ENCODE assay signal across 8 mouse cellular contexts in genomic region chr6:47878133-47878514, GRCm38 (mm10). TPM values are rescaled to one million over a fixed set of nuclear protein-coding genes. Genes with fewer than 3 reads are reported as not detected.
A peak's percentile ranks its signal among the peaks of the same experiment; 100 is the strongest.
DNase-seq lines count a peak whose midpoint lies in the region; ATAC-seq lines count a peak whose summit lies in the region.

No protein-coding gene starts in this region.

- no peak for ATAC-seq in kidney, embryonic 16.5 days (ENCODE audit: low FRiP score, low TSS enrichment)
- ATAC-seq in forebrain, embryonic 13.5 days = 0 out of 2 replicates have a peak, but pooled peaks have one; percentile 6
- ATAC-seq in liver, embryonic 15.5 days (ENCODE audit: insufficient read depth) = no peak; the same call in 1 of the 2 replicates

- peak overlapping the region; percentile 96 for H3K9ac ChIP-seq in kidney, embryonic 16.5 days (replicated peaks; ENCODE audit: low read length)
- H3K9ac ChIP-seq in forebrain, embryonic 13.5 days = peak overlapping the region; percentile 98
- H3K9ac ChIP-seq in liver, embryonic 15.5 days = peak overlapping the region; percentile 89

- no peak for DNase-seq in kidney, adult 11 months
- peak; percentile 41 for DNase-seq in ZHBTc4 (ENCODE audit: low read depth, low spot score)
- peak; percentile 40 for DNase-seq in thymus, postnatal 4 days
- no peak for DNase-seq in adrenal gland, postnatal 14 days
- no peak for DNase-seq in adrenal gland, adult 2 months

- under 1% methylated on average over 11 of the region's 11 CpGs for WGBS in kidney, embryonic 16.5 days
- under 1% methylated on average over 11 of the region's 11 CpGs for WGBS in forebrain, embryonic 13.5 days
- WGBS in liver, embryonic 15.5 days (ENCODE audit: insufficient replicate concordance) = under 1% methylated on average over 11 of the region's 11 CpGs

- peaks cover 15% of the 10 kb centered on the region for H3K4me1 ChIP-seq in kidney, embryonic 16.5 days (ENCODE audit: insufficient read depth, low read length)
- H3K4me1 ChIP-seq in forebrain, embryonic 13.5 days = peaks cover 20% of the 10 kb centered on the region
- H3K4me1 ChIP-seq in liver, embryonic 15.5 days (replicated peaks) = peaks cover 27% of the 10 kb centered on the region

- H3K36me3 ChIP-seq in kidney, embryonic 16.5 days (ENCODE audit: insufficient read depth, low read length) = peaks cover 30% of the 10 kb centered on the region
- peaks cover 34% of the 10 kb centered on the region for H3K36me3 ChIP-seq in forebrain, embryonic 13.5 days (ENCODE audit: poor library complexity, severe bottlenecking)
- H3K36me3 ChIP-seq in liver, embryonic 15.5 days (replicated peaks) = peaks cover 30% of the 10 kb centered on the region

- peak overlapping the region; percentile 97 for H3K4me3 ChIP-seq in kidney, embryonic 16.5 days (ENCODE audit: low read length)
- H3K4me3 ChIP-seq in forebrain, embryonic 13.5 days = peak overlapping the region; percentile 95
- H3K4me3 ChIP-seq in liver, embryonic 15.5 days (replicated peaks) = peak overlapping the region; percentile 75

- peak overlapping the region; percentile 99 for H3K27ac ChIP-seq in kidney, embryonic 16.5 days (ENCODE audit: low read length)
- H3K27ac ChIP-seq in forebrain, embryonic 13.5 days = peak overlapping the region; percentile 97
- peak overlapping the region; percentile 94 for H3K27ac ChIP-seq in liver, embryonic 15.5 days (replicated peaks)

- H3K4me2 ChIP-seq in kidney, embryonic 16.5 days (replicated peaks; ENCODE audit: low read depth, low read length) = peak overlapping the region; percentile 90
- H3K4me2 ChIP-seq in forebrain, embryonic 13.5 days = peak overlapping the region; percentile 90
- peak overlapping the region; percentile 93 for H3K4me2 ChIP-seq in liver, embryonic 15.5 days

- no peaks in the 10 kb centered on the region for H3K27me3 ChIP-seq in kidney, embryonic 16.5 days (ENCODE audit: insufficient read depth, low read length)
- no peaks in the 10 kb centered on the region for H3K27me3 ChIP-seq in forebrain, embryonic 13.5 days
- H3K27me3 ChIP-seq in liver, embryonic 15.5 days = no peaks in the 10 kb centered on the region

- H3K9me3 ChIP-seq in kidney, embryonic 16.5 days (ENCODE audit: low read length) = no peaks in the 10 kb centered on the region
- no peaks in the 10 kb centered on the region for H3K9me3 ChIP-seq in forebrain, embryonic 13.5 days (replicated peaks)
- H3K9me3 ChIP-seq in liver, embryonic 15.5 days (replicated peaks) = no peaks in the 10 kb centered on the region

RNA-seq across cellular contexts. Expression of gene Zfp282, which starts 1.1 kb away (rescaled TPM):
- polyA plus RNA-seq in kidney, embryonic 16.5 days (2015; fragmentation: Nextera tagmentation; extraction: Ambion mirVana) = 17.8 and 18.7 TPM in 2 replicates
- polyA plus RNA-seq in forebrain, embryonic 13.5 days (2015; fragmentation: Nextera tagmentation; extraction: Ambion mirVana) = 18.7 and 19.1 TPM in 2 replicates
- 2.6 and 3.1 TPM in 2 replicates for polyA plus RNA-seq in liver, embryonic 15.5 days (2015; fragmentation: Nextera tagmentation; extraction: Ambion mirVana)
- 11.6 and 13.7 TPM in 2 replicates for total RNA-seq in adrenal gland, postnatal 14 days (2021)
- total RNA-seq in adrenal gland, adult 2 months (2021) = 1 to 10 TPM; 7.0 to 9.2 TPM
- polyA plus RNA-seq in adrenal gland, adult 2 months (2012; rRNA removed) = 6.9 and 7.1 TPM in 2 replicates

RNA-seq across cellular contexts. Expression of gene Zfp212, which starts 42.2 kb away (rescaled TPM):
- polyA plus RNA-seq in kidney, embryonic 16.5 days (2015; fragmentation: Nextera tagmentation; extraction: Ambion mirVana) = 19.4 and 20.2 TPM in 2 replicates
- polyA plus RNA-seq in forebrain, embryonic 13.5 days (2015; fragmentation: Nextera tagmentation; extraction: Ambion mirVana) = 21.0 and 25.4 TPM in 2 replicates
- polyA plus RNA-seq in liver, embryonic 15.5 days (2015; fragmentation: Nextera tagmentation; extraction: Ambion mirVana) = 5.3 and 6.0 TPM in 2 replicates
- total RNA-seq in adrenal gland, postnatal 14 days (2021) = 14.7 and 15.8 TPM in 2 replicates
- total RNA-seq in adrenal gland, adult 2 months (2021) = 10 to 100 TPM; 13.4 to 15.5 TPM
- polyA plus RNA-seq in adrenal gland, adult 2 months (2012; rRNA removed) = 8.2 and 8.4 TPM in 2 replicates

RNA-seq across cellular contexts. Expression of gene Zfp398, which starts 42.7 kb away (rescaled TPM):
- polyA plus RNA-seq in kidney, embryonic 16.5 days (2015; fragmentation: Nextera tagmentation; extraction: Ambion mirVana) = 9.1 and 10.8 TPM in 2 replicates
- polyA plus RNA-seq in forebrain, embryonic 13.5 days (2015; fragmentation: Nextera tagmentation; extraction: Ambion mirVana) = 13.1 and 14.7 TPM in 2 replicates
- 1.6 and 2.5 TPM in 2 replicates for polyA plus RNA-seq in liver, embryonic 15.5 days (2015; fragmentation: Nextera tagmentation; extraction: Ambion mirVana)
- total RNA-seq in adrenal gland, postnatal 14 days (2021) = 9.3 and 12.0 TPM in 2 replicates
- 10 to 100 TPM; 10.5 to 12.1 TPM for total RNA-seq in adrenal gland, adult 2 months (2021)
- 11.7 and 13.4 TPM in 2 replicates for polyA plus RNA-seq in adrenal gland, adult 2 months (2012; rRNA removed)

RNA-seq across cellular contexts. Expression of gene Zfp786, which starts 47.5 kb away (rescaled TPM):
- 3.6 and 3.9 TPM in 2 replicates for polyA plus RNA-seq in kidney, embryonic 16.5 days (2015; fragmentation: Nextera tagmentation; extraction: Ambion mirVana)
- 13.5 and 13.9 TPM in 2 replicates for polyA plus RNA-seq in forebrain, embryonic 13.5 days (2015; fragmentation: Nextera tagmentation; extraction: Ambion mirVana)
- 0.39 and 0.41 TPM in 2 replicates for polyA plus RNA-seq in liver, embryonic 15.5 days (2015; fragmentation: Nextera tagmentation; extraction: Ambion mirVana)
- total RNA-seq in adrenal gland, postnatal 14 days (2021) = 1.2 and 1.3 TPM in 2 replicates
- total RNA-seq in adrenal gland, adult 2 months (2021) = under 1 TPM; 0.78 to 0.93 TPM
- polyA plus RNA-seq in adrenal gland, adult 2 months (2012; rRNA removed) = 0.30 and 0.37 TPM in 2 replicates

Comparison
In these comparisons a context has a peak if more than half of its experiments do, and no peak if none do; other contexts are left out.
1. DNase-seq: peak in ZHBTc4 (single experiment) and thymus, postnatal 4 days (single experiment); none in kidney, adult 11 months (single experiment), adrenal gland, postnatal 14 days (single experiment) and adrenal gland, adult 2 months (single experiment).
2. Peak in every context shown above with its lines, with median percentiles within 50 percentile points of each other: H3K27ac ChIP-seq, H3K4me2 ChIP-seq, H3K4me3 ChIP-seq and H3K9ac ChIP-seq.